Mouse (Mus musculus): ENCODE data around the gene Gm21858.
"Not testable (repeated sequence)": the region's sequence is repeated elsewhere in the genome, so short reads cannot be mapped to it uniquely, and the experiment has no call there.

Gm21858 gene

DNA sequence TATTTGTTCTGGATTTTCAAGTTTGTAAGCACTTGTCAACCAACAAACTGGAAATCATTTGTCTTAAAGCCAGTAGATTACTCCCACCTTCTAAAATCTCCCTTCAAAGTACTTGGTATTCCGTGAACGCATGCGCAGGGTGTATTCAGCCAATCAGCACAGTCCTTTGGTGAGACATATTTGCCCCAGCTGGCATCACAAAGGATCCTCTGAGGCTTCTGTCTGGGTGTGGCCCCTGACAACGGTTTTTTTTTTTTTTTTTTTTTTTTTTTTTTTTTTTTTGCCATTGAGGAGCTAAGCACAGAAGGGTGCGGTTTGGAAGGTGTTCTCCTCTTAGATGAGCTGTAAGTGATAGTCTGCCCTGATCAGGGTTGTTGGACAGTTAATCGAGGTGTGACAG lies at the start of gene Gm21858:
TSS of gene Gm21858 (plus strand) at position 301 of the 400 bp plus-strand sequence.
- CTCF ChIA-PET, POLR2A ChIA-PET: not testable (repeated sequence)
